Mouse (Mus musculus): Measurements from ENCODE around the gene Smim26.

DNA sequence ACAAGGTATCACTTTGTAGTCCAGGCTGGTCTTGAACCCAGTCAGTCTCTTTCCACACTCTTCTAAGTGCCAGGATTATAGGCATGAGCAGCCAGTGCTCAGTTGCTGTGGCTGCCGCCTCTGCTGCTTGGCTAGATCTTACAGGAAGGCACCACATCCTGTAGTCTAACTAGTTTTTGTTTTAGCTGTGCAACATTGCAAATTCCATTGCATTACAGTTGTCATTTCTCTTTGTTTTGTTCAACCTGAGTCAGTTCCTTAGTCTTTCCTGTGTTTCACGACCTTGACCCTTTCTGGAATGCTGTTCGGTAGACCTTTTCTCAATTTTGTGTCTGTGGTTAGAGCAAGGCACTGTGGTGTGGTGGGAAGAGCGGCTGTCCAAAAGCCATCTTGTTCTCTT lies 43.4 kb downstream of the Smim26 start:
- TF ChIP-seq CTCF (IDR thresholded peaks at IDR 0.05; ENCODE audit: low read depth, low read length) (no peak), EP300 (IDR thresholded peaks at IDR 0.05; ENCODE audit: insufficient read depth, low read depth, low read length) (no peak)

All from ES-Bruce4 (cell line).